Mouse (Mus musculus) stomach, postnatal 0 days (tissue): Measurements from ENCODE around the gene Fdps.

Experiments
- CTCF ChIP-seq: IDR thresholded peaks from 2 replicates; pipeline ENCODE4 v1.5.1; 2016; ENCODE audit warnings: antibody characterized with exemption, low read depth, mild to moderate bottlenecking, moderate library complexity
- EP300 ChIP-seq: optimal IDR thresholded peaks from 2 replicates; pipeline ENCODE3; 2016; ENCODE audit warnings: antibody characterized with exemption

DNA sequence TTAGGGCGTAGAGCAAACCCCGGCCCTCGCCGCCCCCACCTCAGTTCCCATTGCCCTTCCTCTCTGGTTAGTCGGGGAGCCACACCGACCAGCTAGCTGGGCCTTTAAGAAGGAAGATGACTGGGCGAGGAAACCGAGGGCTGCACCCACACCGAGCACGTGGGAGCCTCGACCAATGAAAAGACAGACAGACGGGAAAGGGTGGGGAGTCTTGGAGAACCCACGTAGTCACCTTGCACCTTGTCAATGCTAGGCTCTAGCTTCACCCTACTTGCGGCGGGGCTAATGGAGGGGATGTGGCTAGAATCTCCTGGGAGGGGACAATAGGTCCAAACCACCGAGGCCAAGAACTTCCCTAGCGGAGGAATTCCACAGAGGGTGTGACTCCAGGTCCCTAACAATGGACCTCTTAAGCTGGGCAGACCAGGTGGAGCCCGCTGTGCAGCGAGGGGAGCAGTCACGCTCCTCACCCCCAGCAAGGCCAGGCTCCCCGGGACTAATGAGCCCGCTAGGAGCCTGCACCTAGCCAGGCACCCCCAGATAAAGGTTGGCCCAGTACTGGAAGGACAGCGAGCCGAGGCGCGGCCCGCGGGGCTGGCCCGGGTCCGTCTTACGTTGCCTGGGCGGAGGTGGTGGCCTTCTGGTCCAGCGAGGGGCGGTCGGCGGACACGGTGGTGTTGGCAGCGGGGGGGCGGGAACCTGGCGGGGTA, 11.7 kb downstream of the Fdps start:
- TF ChIP-seq CTCF = no peak
- no peak for TF ChIP-seq EP300
